ENCODE assay signal across 30 mouse cellular contexts in the genomic region with DNA sequence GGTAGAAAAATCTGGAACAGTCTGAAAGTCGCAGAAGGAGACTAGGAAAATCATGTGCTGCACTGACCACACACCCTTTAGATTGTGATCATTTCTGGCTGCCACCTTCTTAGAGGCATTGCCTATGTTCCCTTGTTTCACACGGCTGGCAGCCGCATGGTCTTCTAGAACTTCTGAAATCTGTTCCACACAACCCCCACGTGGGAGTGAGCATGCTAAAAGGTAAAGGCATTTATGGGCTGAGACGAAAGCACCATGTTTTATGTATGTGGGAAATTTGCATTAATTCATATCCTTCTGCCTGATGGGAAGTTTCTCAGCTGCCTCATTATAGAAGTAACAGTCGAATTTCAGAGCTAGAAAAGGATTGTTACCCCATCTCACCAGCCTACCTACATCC.
DNase-seq lines count a peak whose midpoint lies in the region; ATAC-seq lines count a peak whose summit lies in the region.
"Had no signal": no experiment of that assay in that cellular context is flagged by ENCODE, and none has a peak within 500 bp of the region (broad histone marks: within the 10 kb centered on the region; RNA-seq: fewer than 3 reads in every experiment).

No protein-coding gene starts in this region.

- no peaks in the 10 kb centered on the region for H3K27me3 ChIP-seq in forebrain, embryonic 14.5 days (replicated peaks; ENCODE audit: control insufficient read depth, insufficient read depth, low read length)
- H3K27me3 ChIP-seq in forebrain, embryonic 12.5 days: no peaks in the 10 kb centered on the region
- no peaks in the 10 kb centered on the region for H3K27me3 ChIP-seq in midbrain, embryonic 14.5 days (ENCODE audit: control insufficient read depth, insufficient read depth, low read length)
- H3K27me3 ChIP-seq in midbrain, embryonic 15.5 days (replicated peaks): no peaks in the 10 kb centered on the region
- H3K27me3 ChIP-seq: limb, embryonic 13.5 days; lung, embryonic 15.5 days; midbrain, embryonic 13.5 days; neural tube, embryonic 15.5 days had no signal

- no peaks in the 10 kb centered on the region for H3K36me3 ChIP-seq in forebrain, embryonic 14.5 days (ENCODE audit: control insufficient read depth, insufficient read depth, low read length)
- H3K36me3 ChIP-seq in forebrain, embryonic 12.5 days (replicated peaks): no peaks in the 10 kb centered on the region
- H3K36me3 ChIP-seq in midbrain, embryonic 14.5 days (ENCODE audit: control insufficient read depth, insufficient read depth, low read length): no peaks in the 10 kb centered on the region
- no peaks in the 10 kb centered on the region for H3K36me3 ChIP-seq in midbrain, embryonic 15.5 days (replicated peaks)
- H3K36me3 ChIP-seq: G1E; heart, embryonic 10.5 days; heart, embryonic 15.5 days; limb, embryonic 13.5 days; lung, embryonic 15.5 days; midbrain, embryonic 13.5 days had no signal

- no peak overlapping the region for H3K9ac ChIP-seq in forebrain, embryonic 14.5 days (ENCODE audit: low read length)
- no peak overlapping the region for H3K9ac ChIP-seq in forebrain, embryonic 12.5 days
- no peak overlapping the region for H3K9ac ChIP-seq in midbrain, embryonic 14.5 days (replicated peaks; ENCODE audit: low read length)
- H3K9ac ChIP-seq in midbrain, embryonic 15.5 days: no peak overlapping the region
- H3K9ac ChIP-seq: heart, embryonic 15.5 days; limb, embryonic 13.5 days; lung, embryonic 15.5 days; midbrain, embryonic 13.5 days; neural tube, embryonic 15.5 days had no signal

- no peaks in the 10 kb centered on the region for H3K9me3 ChIP-seq in forebrain, embryonic 14.5 days (replicated peaks; ENCODE audit: control insufficient read depth, low read length)
- no peaks in the 10 kb centered on the region for H3K9me3 ChIP-seq in forebrain, embryonic 12.5 days
- H3K9me3 ChIP-seq in midbrain, embryonic 14.5 days (ENCODE audit: control insufficient read depth, low read length): no peaks in the 10 kb centered on the region
- H3K9me3 ChIP-seq in midbrain, embryonic 15.5 days: no peaks in the 10 kb centered on the region
- H3K9me3 ChIP-seq: heart, embryonic 10.5 days; heart, embryonic 15.5 days; limb, embryonic 13.5 days; lung, embryonic 15.5 days; midbrain, embryonic 13.5 days; neural tube, embryonic 15.5 days had no signal

- no peak for ATAC-seq in forebrain, embryonic 14.5 days
- ATAC-seq in forebrain, embryonic 12.5 days (ENCODE audit: low FRiP score): no peak
- no peak for ATAC-seq in midbrain, embryonic 14.5 days (ENCODE audit: low FRiP score, low TSS enrichment)
- ATAC-seq in midbrain, embryonic 15.5 days (replicated peaks): no peak
- ATAC-seq: hindbrain, embryonic 16.5 days; midbrain, embryonic 13.5 days had no signal

- H3K4me2 ChIP-seq in forebrain, embryonic 14.5 days (ENCODE audit: low read length): no peak overlapping the region
- H3K4me2 ChIP-seq in forebrain, embryonic 12.5 days: no peak overlapping the region
- no peak overlapping the region for H3K4me2 ChIP-seq in midbrain, embryonic 14.5 days (ENCODE audit: low read length)
- H3K4me2 ChIP-seq in midbrain, embryonic 15.5 days: no peak overlapping the region
- H3K4me2 ChIP-seq: heart, embryonic 15.5 days; limb, embryonic 13.5 days; liver, embryonic 11.5 days; lung, embryonic 15.5 days; midbrain, embryonic 13.5 days; neural tube, embryonic 15.5 days had no signal

- no peak overlapping the region for H3K4me3 ChIP-seq in forebrain, embryonic 14.5 days (ENCODE audit: low read depth, low read length)
- no peak overlapping the region for H3K4me3 ChIP-seq in forebrain, embryonic 12.5 days (replicated peaks)
- no peak overlapping the region for H3K4me3 ChIP-seq in midbrain, embryonic 14.5 days (replicated peaks; ENCODE audit: low read depth, low read length)
- H3K4me3 ChIP-seq in midbrain, embryonic 15.5 days: no peak overlapping the region
- H3K4me3 ChIP-seq: heart, embryonic 10.5 days; heart, embryonic 15.5 days; limb, embryonic 13.5 days; lung, embryonic 15.5 days; midbrain, embryonic 13.5 days; neural tube, embryonic 15.5 days had no signal

- peak; percentile 35 for DNase-seq in forebrain, embryonic 14.5 days (ENCODE audit: low spot score)
- DNase-seq in frontal cortex, adult 2 months (ENCODE audit: extremely low spot score in 1 of 2, low spot score in 1 of 2): peak; percentile 48 to 70
- DNase-seq in frontal cortex, postnatal 14 days (ENCODE audit: low spot score in 2 of 2): no peak
- DNase-seq in midbrain, embryonic 14.5 days: peak; percentile 35
- peak; percentile 41 to 73 for DNase-seq in right cerebral cortex, postnatal 36 days (ENCODE audit: low spot score in 2 of 2)
- DNase-seq in lung, postnatal 36 days: no peak
- DNase-seq: adrenal gland, adult 8-10 months; cerebellum, adult 11 months; cerebellum, adult 9-10 months; cerebellum, postnatal 36 days; gastrocnemius, postnatal 25 days; kidney, adult 2 months; kidney, postnatal 36 days; layer of hippocampus, postnatal 36 days; retina, postnatal 1 day; spleen, adult 18-20 months; thymus, adult 2 months; thymus, postnatal 36 days had no signal

- 74% methylated on average over 6 of the region's 6 CpGs for WGBS in forebrain, embryonic 14.5 days
- WGBS in forebrain, embryonic 12.5 days: 69% methylated on average over 6 of the region's 6 CpGs
- WGBS in midbrain, embryonic 14.5 days: 58% methylated on average over 6 of the region's 6 CpGs
- WGBS in midbrain, embryonic 15.5 days: 59% methylated on average over 6 of the region's 6 CpGs

- H3K27ac ChIP-seq in forebrain, embryonic 14.5 days (ENCODE audit: low read depth, low read length): no peak overlapping the region
- H3K27ac ChIP-seq in forebrain, embryonic 12.5 days: no peak overlapping the region
- H3K27ac ChIP-seq in midbrain, embryonic 14.5 days (replicated peaks; ENCODE audit: low read depth, low read length): no peak overlapping the region
- no peak overlapping the region for H3K27ac ChIP-seq in midbrain, embryonic 15.5 days
- H3K27ac ChIP-seq: heart, embryonic 10.5 days; heart, embryonic 15.5 days; limb, embryonic 13.5 days; lung, embryonic 15.5 days; midbrain, embryonic 13.5 days; neural tube, embryonic 15.5 days; stomach, postnatal 0 days had no signal

- peaks cover 12% of the 10 kb centered on the region; the same call in 1 of the 2 replicates for H3K4me1 ChIP-seq in forebrain, embryonic 14.5 days (ENCODE audit: control insufficient read depth, insufficient read depth, low read length)
- H3K4me1 ChIP-seq in forebrain, embryonic 12.5 days: peaks cover 12% of the 10 kb centered on the region
- H3K4me1 ChIP-seq in midbrain, embryonic 14.5 days (ENCODE audit: control insufficient read depth, insufficient read depth, low read length): 0 out of 2 replicates have a peak, but pooled peaks cover 2% of the 10 kb centered on the region
- H3K4me1 ChIP-seq in midbrain, embryonic 15.5 days: no peaks in the 10 kb centered on the region
- H3K4me1 ChIP-seq: limb, embryonic 13.5 days had no signal

Comparison
In these comparisons a context has a peak if more than half of its experiments do, and no peak if none do; other contexts are left out.
1. DNase-seq: peak in forebrain, embryonic 14.5 days (single experiment), frontal cortex, adult 2 months (2 of 2), midbrain, embryonic 14.5 days (single experiment) and right cerebral cortex, postnatal 36 days (2 of 2); none in frontal cortex, postnatal 14 days (0 of 2) and lung, postnatal 36 days (single experiment).